Mouse (Mus musculus): ENCODE results near the gene Dab2ip.

Dab2ip gene

GRCm38 (mm10) chr2:35558826-35559550 lies 922 bp downstream of the Dab2ip start:
- no peak for DNase-seq (ENCODE audit: extremely low read depth, low read depth)

DNA sequence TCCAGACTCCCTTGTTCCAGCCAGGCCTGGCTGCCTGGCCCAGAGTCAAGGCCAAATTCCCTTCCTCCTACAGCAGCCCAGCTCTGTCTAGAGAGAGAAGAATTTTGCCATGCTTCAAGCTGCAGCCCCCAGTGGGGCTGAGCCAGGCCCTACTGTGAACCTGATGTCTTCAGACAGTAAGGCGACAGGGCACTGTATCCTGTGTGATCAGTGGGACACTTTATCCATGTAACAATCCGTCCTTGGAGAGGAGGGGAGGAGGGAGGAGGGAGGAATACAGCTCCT lies 1.4 kb downstream of the Dab2ip start:
- DNase-seq (ENCODE audit: extremely low read depth, low read depth) = no peak

DNA sequence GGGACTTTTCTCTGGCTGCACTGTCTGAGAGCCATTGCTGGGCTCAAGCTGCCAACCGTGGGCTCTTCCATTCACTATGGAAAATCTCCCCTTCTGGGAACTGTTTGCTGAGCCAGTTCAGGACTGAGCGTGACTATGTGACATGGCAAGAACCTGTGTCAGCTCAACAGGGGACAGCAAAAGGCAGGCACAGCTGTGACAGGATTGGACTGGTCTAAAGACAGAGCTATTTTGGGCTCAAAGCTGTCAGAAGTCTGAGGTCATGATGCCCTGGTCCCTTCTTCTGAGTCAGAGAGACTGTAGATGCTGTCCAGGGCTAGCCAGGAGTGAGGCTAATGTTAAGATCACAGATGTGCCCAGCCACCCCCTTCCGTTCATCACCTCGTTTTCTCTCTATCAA lies 5.7 kb downstream of the Dab2ip start:
- no peak for DNase-seq (ENCODE audit: extremely low read depth, low read depth)

DNA sequence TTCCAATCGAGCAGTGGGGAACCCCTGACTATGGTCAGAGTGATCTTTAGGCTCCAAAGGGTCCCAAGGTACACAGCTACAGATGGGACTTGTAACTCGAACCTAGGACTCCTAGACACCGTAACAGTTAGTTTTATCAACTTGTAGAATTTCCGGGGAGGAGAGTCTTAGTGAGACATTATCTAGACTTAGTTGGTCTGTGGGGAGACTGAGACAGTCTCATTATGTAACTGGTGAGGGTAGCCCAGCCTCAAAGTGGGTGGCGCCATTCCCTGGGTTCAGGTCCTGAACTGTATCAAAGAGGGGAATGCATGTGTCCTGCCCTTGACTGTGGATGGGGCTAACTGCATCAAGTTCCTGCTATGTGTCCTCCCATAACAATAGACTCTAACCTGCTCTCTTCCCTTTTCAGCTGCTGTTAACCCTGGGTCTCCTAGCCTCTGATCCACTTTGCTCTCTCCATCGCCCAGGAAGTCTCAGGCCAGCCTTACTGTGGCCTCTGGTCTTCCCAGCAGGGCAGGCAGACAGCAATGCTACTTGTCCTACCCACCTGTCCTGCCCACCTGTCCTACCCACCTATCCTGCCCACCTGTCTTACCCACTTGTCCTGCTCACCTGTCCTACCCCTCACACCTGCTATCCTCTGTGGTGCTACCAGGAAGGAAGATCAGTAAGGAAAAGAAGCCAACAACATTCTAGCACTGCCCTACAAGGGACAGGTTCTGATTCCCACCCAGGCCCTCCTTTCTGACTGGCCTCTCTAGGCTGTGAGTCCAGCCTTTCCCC lies 7.2 kb downstream of the Dab2ip start:
- peak; percentile 50 for DNase-seq (ENCODE audit: extremely low read depth, low read depth)

DNA sequence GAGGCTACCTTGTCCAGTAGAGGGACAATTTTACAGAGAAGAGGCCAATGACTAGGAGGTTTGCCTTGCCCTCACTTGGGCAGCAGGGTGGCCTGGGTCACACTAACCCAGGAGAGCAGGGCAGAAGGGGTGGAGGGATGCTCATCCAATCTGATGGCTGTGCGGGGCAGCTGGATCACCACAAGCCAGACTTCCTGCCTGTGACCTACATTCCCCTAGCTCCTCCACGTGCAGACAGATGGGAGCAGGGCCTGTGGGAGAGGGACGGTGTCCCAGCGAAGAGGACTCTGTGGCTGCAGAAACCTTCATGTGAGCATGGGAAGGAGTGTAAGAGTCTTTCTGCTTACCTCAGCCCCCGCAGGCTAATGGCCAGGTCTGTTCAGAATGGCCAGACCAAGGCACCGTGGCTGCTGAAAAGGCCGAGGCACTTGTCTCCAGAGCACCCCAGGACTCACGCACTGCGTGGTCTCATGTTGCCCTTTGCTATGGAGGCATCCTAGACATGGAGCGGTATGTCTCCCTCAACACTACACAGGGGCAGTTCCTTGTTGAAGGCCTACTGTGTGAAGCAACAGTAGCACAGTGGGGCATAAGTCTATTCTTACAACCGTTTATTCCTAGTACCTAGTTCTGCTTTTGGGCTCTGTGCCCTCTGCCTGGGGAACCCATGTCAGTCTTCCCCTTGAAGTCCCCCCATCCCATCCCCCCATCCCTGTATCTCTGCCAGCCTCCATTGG lies 9.1 kb downstream of the Dab2ip start:
- DNase-seq (ENCODE audit: extremely low read depth, low read depth) = no peak

- DNase-seq (ENCODE audit: extremely low read depth, low read depth) = no peak
These were observed 9.7 kb downstream of the Dab2ip start for GRCm38 (mm10) chr2:35567694-35568149.

DNA sequence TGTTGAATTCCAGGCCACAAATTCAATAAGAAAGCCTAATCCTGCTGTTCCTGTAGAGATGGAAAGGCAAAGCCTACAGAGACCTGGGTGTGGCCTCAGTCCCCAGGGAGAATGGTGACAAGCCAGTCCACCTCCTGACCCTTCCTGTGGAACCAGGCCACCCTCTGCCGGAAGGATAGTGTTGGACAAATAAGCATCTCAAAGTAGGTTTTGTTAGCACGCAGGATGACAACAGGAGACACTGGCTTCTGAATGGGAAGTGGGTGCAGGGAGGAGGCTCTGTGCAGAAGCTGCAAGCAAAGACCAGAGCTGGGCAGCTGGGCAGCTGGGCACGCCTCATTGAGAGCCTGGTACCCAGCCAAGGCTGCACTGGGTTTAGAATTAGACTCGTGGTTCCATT lies 12.7 kb downstream of the Dab2ip start:
- no peak for DNase-seq (ENCODE audit: extremely low read depth, low read depth)

GRCm38 (mm10) chr2:35574643-35575042 lies 16.6 kb downstream of the Dab2ip start:
- DNase-seq (ENCODE audit: extremely low read depth, low read depth) = no peak

DNA sequence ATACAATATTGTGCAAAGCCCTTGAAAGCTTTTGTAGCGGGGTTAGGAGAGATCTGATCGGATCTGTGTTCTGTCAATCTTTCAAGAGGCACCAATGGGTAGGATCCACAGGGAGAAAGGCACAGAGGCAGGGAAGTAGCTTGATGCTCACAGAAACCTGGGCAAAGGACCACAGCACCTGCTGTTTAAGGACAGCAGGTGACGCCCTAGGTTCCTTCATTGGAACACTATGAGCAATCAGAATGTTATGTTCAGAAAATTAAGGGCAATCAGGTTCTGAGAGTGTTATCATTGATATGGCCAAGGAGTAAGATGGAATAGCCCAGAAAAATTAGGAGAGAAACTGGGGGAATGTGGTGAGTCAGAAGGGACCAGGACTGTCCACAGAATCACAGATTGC lies 18.6 kb downstream of the Dab2ip start:
- no peak for DNase-seq (ENCODE audit: extremely low read depth, low read depth)

DNA sequence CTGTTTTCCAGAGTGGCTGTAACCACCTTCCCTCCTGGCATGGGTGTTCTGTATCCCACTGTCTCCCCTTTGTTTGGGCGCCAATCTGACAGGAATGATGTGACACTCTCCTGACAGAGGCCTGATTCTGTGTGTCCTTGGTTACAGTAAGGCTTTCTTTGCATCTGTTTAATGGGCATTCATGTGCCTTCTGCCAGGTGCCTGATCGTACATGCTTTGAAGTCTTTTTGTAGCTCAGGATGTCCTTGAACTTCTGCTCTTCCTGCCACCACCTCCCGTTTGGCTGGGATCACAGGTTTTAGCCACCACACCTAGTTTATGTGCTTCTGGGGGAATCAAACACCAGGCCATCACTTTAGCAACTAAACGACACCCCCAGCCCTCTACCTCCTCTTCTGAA lies 22.0 kb downstream of the Dab2ip start:
- no peak for DNase-seq (ENCODE audit: extremely low read depth, low read depth)

- DNase-seq (ENCODE audit: extremely low read depth, low read depth) = no peak
These were observed 23.7 kb downstream of the Dab2ip start for GRCm38 (mm10) chr2:35581501-35582340.

- no peak for DNase-seq (ENCODE audit: extremely low read depth, low read depth)
These were observed 24.4 kb downstream of the Dab2ip start for GRCm38 (mm10) chr2:35582341-35582941.

DNA sequence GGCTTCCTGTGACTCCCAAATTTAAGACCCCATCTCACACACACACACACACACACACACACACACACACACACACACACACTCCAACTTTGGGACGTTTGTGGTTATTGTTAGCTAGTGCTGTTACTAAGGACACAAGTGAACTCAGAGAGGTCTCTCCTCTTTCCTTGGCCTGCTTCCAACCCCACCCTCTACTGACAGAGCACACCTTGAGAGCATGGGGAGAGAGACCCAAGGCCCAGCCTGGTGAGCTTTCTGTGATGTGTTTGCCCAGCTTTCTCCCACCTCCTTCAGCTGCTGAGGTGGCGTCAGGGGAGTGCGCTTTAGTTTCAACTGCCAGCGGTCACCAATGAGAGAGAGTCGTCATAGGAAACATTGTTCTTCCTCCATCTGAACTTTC lies 25.3 kb downstream of the Dab2ip start:
- DNase-seq (ENCODE audit: extremely low read depth, low read depth) = no peak

GRCm38 (mm10) chr2:35584011-35584410 lies 25.9 kb downstream of the Dab2ip start:
- no peak for DNase-seq (ENCODE audit: extremely low read depth, low read depth)

GRCm38 (mm10) chr2:35588368-35588767 lies 30.3 kb downstream of the Dab2ip start:
- DNase-seq (ENCODE audit: extremely low read depth, low read depth) = no peak

- DNase-seq (ENCODE audit: extremely low read depth, low read depth) = peak; percentile 9
These were observed 31.3 kb downstream of the Dab2ip start for GRCm38 (mm10) chr2:35589385-35589784.

DNA sequence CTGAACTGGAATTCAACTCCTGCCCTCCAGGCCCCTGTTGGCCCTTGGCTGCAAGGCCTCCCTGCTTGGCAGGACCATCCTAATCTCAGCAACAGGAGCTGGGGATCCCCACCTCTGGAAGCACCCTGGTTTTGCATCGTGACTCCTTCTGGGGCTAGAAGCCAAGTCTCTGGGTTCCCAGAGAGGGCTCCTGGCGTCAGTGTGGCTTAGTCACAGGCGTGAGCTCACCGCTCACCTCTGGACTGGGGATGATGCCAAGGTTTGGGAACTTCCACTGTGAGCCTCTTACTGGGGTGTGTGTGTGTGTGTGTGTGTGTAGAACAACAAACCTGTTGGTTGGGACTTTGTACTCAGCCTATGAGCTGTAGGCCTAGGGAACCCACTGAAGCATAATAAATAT lies 31.7 kb downstream of the Dab2ip start:
- no peak for DNase-seq (ENCODE audit: extremely low read depth, low read depth)

- DNase-seq (ENCODE audit: extremely low read depth, low read depth) = no peak
These were observed 34.1 kb downstream of the Dab2ip start for GRCm38 (mm10) chr2:35591961-35592724.

DNA sequence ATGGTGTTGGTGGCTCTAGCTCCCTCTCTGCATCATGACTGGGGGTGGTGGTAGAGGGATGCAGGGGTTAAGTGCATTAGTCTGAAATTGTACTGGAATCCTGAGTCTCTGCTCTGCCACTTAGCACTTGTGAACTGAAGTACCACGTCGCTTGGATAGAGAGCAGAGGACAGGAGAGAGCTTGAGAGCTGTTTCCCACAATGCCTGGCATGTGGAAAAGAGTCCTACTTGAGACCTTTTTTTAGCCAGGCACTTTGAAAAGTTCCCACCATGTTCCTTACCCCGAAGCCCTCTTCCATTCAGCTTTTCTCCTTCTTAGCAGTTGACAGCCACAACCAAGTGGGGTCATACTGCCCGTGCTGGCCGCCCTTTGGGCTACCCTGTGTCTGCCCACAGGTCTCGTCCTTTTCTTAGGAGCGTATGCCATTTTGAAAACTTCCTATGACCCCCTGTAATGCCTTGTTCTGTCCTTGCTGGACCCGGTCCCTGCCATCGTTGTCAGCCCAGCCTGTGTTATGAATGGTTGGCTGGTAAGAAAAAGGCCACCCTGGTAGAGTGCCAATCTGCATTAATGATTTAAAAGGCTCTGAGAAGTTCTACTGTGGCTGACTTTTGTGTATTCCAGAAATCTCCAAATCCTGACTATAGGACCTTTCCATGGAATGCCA lies 34.8 kb downstream of the Dab2ip start:
- DNase-seq (ENCODE audit: extremely low read depth, low read depth) = no peak

DNA sequence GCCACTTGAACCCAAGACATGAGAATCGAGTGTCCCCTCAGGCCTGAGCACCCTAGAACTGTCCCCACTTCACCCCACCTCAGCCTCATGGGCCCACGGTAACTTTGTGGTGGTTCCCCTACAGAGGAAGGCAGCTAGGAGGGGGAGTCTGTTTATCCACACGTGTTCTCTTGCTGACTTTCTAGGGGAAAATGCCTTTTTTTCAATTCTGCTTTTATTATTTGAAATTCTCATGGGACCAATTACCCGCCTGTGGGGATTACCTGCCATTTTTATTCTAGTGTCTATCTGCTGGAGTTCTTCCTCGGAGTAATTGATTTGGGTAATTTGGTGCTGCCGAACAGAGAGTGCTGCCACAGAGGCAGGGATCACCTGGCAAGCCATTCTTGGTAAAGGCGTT lies 35.8 kb downstream of the Dab2ip start:
- no peak for DNase-seq (ENCODE audit: extremely low read depth, low read depth)

All from MEL-GATA-1-ER (cell line).